Mouse (Mus musculus) embryonic fibroblast, embryonic 13.5 days (primary cell): ENCODE measurements around the gene Hist1h2ab. TPM values are rescaled to one million over a fixed set of nuclear protein-coding genes. Genes with fewer than 3 reads are reported as not detected.
"Not testable (repeated sequence)": the region's sequence is repeated elsewhere in the genome, so short reads cannot be mapped to it uniquely, and the experiment has no call there.

Experiments used
- H3K27ac ChIP-seq: 2 replicates; pipeline ENCODE4 v1.5.1; 2012; ENCODE audit warnings: low read length, control low read depth, inconsistent platforms; ENCODE audit not compliant: insufficient read depth
- H3K4me1 ChIP-seq: 2 replicates; pipeline ENCODE4 v1.6.1; 2011; ENCODE audit warnings: low read length; ENCODE audit not compliant: control insufficient read depth, insufficient read depth
- H3K4me3 ChIP-seq: 2 replicates; pipeline ENCODE4 v1.5.1; 2011; ENCODE audit warnings: mild to moderate bottlenecking, control low read depth, low read length; ENCODE audit not compliant: insufficient read depth
- CTCF ChIP-seq: IDR thresholded peaks from 2 replicates; pipeline ENCODE4 v1.5.1; 2011; ENCODE audit warnings: mild to moderate bottlenecking, control low read depth, low read length, moderate library complexity, borderline replicate concordance; ENCODE audit not compliant: insufficient read depth
- POLR2A ChIP-seq: IDR thresholded peaks from 2 replicates; pipeline ENCODE4 v1.6.1; 2011; ENCODE audit warnings: low read depth, mild to moderate bottlenecking, control low read depth, low read length, moderate library complexity
- polyA plus RNA-seq: library from polyadenylated mRNA; stranded (reverse); fragments of >200 nt; gene quantifications from 2 replicates; pipeline ENCODE4 v1.2.4, GENCODE M21; 2011; ENCODE audit warnings: low read depth; ENCODE audit not compliant: missing spikeins, insufficient read length

Gene Hist1h2ab
- polyA plus RNA-seq, 1 experiment = 12.3 TPM

DNA sequence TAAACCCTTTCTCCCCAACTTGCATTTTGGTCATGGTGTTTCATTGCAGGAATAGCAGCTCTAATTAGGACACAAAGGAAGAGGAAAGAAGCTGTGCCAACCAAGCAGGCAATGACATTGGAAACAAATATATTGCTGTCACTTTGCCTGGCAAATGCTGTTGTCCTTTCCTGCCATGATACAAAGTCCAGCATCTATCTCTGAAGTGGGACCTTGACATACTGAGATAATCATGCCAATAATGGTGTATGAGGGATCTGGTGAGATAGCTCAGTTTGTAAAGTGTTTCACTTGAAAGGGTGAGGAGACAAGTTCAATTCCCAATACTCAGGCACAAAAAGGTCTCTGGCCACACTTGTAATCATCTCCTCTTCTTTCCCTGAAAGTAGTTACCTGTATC, 15.8 kb downstream of the Hist1h2ab start:
- no peak for TF ChIP-seq CTCF
- no peak for TF ChIP-seq POLR2A

DNA sequence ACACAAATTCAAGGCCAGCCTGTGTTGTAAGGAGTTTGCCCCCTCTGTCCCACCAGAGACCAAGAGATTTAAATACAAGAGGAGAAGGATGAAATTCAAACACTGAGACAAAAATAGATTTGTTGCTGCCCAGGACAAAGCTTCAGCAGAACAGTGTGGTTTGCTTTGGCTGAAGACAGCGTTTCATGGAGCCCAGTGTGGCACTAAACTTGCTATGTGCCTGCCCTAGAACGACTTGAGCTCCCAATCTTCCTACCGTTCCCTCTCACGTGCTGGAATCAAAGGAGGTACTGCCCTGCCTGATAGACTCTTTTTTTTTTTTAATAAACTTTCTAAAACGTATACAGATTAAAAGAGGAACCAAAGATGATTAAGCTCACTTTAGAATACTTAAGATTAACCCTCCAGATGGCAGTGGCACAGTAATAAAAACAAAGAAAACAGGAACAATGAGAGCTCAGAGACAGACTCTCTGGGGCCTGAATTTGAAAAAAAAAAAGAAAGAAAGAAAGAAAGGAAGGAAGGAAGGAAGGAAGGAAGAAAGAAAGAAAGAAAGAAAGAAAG, 18.0 kb downstream of the Hist1h2ab start:
- Histone ChIP-seq H3K27ac (no peak overlapping the region), H3K4me3 (no peak overlapping the region), H3K4me1 (no peaks in the 10 kb centered on the region)
- TF ChIP-seq CTCF (no peak), POLR2A (no peak)

More for the DNA sequence above, 15.8 kb downstream of the Hist1h2ab start:
- H3K4me1 ChIP-seq = no peaks in the 10 kb centered on the region
- H3K4me3 ChIP-seq = no peak overlapping the region
- no peak overlapping the region for H3K27ac ChIP-seq

DNA sequence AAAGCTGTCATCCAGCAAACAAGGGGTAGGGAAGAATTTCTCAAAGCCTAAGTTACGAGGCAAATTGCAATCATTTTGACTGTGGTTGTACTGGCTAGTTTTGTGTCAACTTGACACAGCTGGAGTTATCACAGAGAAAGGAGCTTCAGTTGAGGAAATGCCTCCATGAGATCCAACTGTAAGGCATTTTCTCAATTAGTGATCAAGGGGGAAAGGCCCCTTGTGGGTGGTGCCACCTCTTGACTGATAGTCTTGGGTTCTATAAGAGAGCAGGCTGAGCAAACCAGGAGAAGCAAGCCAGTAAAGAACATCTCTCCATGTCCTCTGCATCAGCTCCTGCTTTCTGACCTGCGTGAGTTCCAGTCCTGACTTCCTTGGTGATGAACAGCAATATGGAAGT, 18.7 kb downstream of the Hist1h2ab start, which contains the start of gene Trim38:
Gene Trim38, plus strand, starts transcription at position 301 of the 400 bp plus-strand sequence.
- not testable (repeated sequence) for H3K27ac ChIP-seq, H3K4me3 ChIP-seq, H3K4me1 ChIP-seq

DNA sequence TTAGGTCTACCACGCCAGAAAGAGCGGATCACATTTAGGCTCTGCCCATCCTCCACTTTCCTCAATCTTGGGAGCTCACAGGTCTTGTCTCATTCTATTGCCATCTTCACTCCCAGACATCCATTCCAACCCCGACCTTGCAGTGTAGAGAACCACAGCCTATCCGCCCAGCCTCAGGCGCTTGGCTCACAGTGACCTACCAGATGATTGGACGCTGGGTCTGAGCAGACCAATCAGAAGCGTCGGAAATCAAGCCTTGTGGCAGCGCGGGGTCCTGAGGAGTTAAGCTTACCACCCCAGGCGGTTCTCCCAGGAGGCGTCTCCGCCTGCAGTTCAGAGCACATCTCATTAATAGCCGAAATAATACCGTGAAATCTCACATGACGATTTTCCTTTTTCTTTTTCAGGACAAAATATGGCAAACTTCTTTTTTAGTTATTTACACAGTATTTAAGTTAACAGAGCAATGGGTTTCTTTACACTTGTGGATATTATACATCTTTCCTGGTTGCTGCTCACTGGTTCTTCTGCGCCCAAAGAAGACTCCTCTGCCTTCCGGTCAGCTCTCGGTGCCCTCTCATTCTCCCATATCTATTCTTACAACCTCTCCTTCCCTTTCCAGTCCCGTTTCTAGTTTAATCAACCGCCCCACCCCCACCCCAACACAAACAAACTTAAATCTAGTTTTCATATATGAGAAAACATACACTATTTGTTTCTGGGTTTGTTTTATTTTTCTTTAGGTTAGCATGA, 21.8 kb downstream of the Hist1h2ab start:
- TF ChIP-seq CTCF (no peak), POLR2A (no peak)
- H3K4me1 ChIP-seq = no peaks in the 10 kb centered on the region
- no peak overlapping the region for H3K4me3 ChIP-seq
- H3K27ac ChIP-seq = no peak overlapping the region

DNA sequence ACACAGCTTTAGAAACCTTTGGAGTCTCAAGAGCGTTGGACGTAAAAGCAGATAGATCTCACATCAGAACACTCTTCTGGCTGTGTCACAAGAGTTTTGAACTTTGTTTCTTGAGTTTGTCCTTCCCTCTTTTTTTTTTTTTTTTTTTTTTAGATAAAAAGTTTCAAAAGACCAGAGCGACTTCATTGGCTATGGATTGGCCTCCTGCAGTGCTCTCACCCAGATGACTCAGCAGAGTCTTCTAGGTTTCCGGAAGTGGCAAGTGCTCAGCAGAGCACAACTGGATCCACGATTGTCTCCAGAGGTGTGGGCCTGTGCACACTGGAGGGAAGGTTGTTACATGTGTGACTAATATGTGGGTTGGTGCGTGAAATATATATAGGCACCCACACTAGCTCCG, 27.4 kb downstream of the Hist1h2ab start:
- Histone ChIP-seq H3K4me1 (no peaks in the 10 kb centered on the region), H3K27ac (no peak overlapping the region), H3K4me3 (no peak overlapping the region)
- TF ChIP-seq CTCF = no peak
- TF ChIP-seq POLR2A = no peak

DNA sequence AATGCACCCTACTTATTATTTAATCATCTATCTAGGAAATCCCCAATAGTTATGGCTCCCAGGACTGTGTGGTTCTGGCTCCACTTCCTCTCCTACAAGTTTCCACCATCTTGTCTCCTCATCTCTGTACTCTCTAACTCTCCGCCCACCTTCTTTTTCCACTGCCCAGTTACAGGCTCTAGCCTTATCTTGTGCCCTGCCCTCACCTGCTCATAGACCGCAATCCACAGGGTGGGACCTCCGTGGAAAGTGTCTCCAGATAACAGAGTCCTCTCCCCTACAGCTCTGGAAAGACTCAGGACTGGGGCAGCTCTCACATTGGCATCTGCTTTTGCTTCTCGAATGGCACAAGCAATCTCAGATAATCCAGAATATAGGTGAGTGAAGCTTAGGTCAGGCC, 28.1 kb downstream of the Hist1h2ab start:
- Histone ChIP-seq H3K4me3 (no peak overlapping the region), H3K4me1 (no peaks in the 10 kb centered on the region), H3K27ac (no peak overlapping the region)
- TF ChIP-seq CTCF (no peak), POLR2A (no peak)

DNA sequence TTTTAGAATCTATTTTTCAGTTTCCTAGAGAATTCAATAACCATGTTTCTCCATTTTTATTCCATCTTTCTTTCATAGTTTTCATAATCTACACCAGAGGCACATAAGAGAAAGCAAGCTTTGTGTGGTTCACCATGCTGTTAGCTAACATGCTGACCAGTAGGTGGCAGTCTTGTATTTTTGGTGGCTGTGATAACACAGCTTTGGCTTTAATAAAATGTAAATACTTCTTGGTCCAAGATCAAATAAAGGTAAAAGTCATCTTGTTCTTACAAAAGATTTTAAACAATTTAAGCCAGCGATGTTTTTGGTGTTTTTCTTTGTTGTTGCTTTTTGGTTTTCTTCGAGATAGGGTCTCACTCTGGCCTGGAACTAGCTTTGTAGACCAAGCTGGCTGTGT, 41.6 kb downstream of the Hist1h2ab start:
- TF ChIP-seq CTCF (no peak), POLR2A (no peak)
- Histone ChIP-seq H3K4me3 (no peak overlapping the region), H3K4me1 (no peaks in the 10 kb centered on the region), H3K27ac (no peak overlapping the region)

DNA sequence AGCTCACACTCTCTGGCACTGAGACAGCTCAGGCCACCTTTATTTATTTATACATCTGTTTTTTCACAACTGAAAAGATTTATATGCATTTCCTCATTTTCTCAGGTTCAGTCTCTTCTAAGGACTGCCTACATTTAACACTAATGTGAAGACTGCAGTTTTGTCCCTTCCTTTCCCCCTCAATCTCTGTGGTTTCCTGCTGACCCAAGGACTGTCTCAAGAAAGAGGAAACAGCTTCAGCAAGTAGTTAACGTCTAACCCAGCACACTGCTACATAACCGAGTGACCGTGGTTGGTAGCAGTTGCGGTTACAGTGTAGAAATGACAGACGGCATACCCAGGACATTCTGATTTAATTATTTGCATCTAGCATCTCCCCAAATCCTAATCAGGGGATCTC, 48.5 kb downstream of the Hist1h2ab start:
- H3K27ac ChIP-seq = no peak overlapping the region
- TF ChIP-seq POLR2A (no peak), CTCF (no peak)
- no peaks in the 10 kb centered on the region for H3K4me1 ChIP-seq
- H3K4me3 ChIP-seq = no peak overlapping the region

Other genes starting within 250 kb of the Hist1h2ab start
- 8.1 and 10.5 TPM in 2 replicates for gene Hist1h4h, start 220.1 kb upstream of the Hist1h2ab start, polyA plus RNA-seq
- 12.7 and 20.4 TPM in 2 replicates for gene Hist1h2af, start 217.2 kb upstream of the Hist1h2ab start, polyA plus RNA-seq
- gene Hist1h3g, start 215.7 kb upstream of the Hist1h2ab start, polyA plus RNA-seq = 5.7 TPM in 1 of 2 replicates, not detected in the other
- gene Hist1h2bh, start 207.7 kb upstream of the Hist1h2ab start, polyA plus RNA-seq = 1.8 and 4.0 TPM in 2 replicates
- gene Hist1h3f, start 207.1 kb upstream of the Hist1h2ab start, polyA plus RNA-seq = 0.61 and 0.70 TPM in 2 replicates
- 9.6 and 18.1 TPM in 2 replicates for gene Hist1h4f, start 199.5 kb upstream of the Hist1h2ab start, polyA plus RNA-seq
- 0.83 and 2.7 TPM in 2 replicates for gene Hist1h1d, start 197.9 kb upstream of the Hist1h2ab start, polyA plus RNA-seq
- 2.4 and 3.4 TPM in 2 replicates for gene Hist1h3e, start 188.8 kb upstream of the Hist1h2ab start, polyA plus RNA-seq
- 3.4 and 6.0 TPM in 2 replicates for gene Hist1h2ae, start 179.9 kb upstream of the Hist1h2ab start, polyA plus RNA-seq
- 12.6 and 22.6 TPM in 2 replicates for gene Hist1h2bg, start 179.7 kb upstream of the Hist1h2ab start, polyA plus RNA-seq
- 5.7 and 6.4 TPM in 2 replicates for gene Hist1h2bf, start 176.9 kb upstream of the Hist1h2ab start, polyA plus RNA-seq
- gene Hist1h2ad, start 176.7 kb upstream of the Hist1h2ab start, polyA plus RNA-seq = 2.9 and 3.0 TPM in 2 replicates
- 2.4 and 5.1 TPM in 2 replicates for gene Hist1h3d, start 175.4 kb upstream of the Hist1h2ab start, polyA plus RNA-seq
- 3.7 and 6.8 TPM in 2 replicates for gene Hist1h4d, start 169.5 kb upstream of the Hist1h2ab start, polyA plus RNA-seq
- 2.2 and 4.1 TPM in 2 replicates for gene Hist1h2be, start 130.0 kb upstream of the Hist1h2ab start, polyA plus RNA-seq
- gene Hist1h1e, start 128.6 kb upstream of the Hist1h2ab start, polyA plus RNA-seq = 3.8 and 8.8 TPM in 2 replicates
- 0.79 and 0.82 TPM in 2 replicates for gene Hist1h2ac, start 67.2 kb upstream of the Hist1h2ab start, polyA plus RNA-seq
- gene Hist1h2bc, start 66.9 kb upstream of the Hist1h2ab start, polyA plus RNA-seq = 55.6 and 62.4 TPM in 2 replicates
- gene Hist1h1t, start 55.3 kb upstream of the Hist1h2ab start, polyA plus RNA-seq = not detected in 2 replicates
- 2.8 and 3.8 TPM in 2 replicates for gene Hist1h4c, start 52.7 kb upstream of the Hist1h2ab start, polyA plus RNA-seq
- gene Hfe, start 40.3 kb upstream of the Hist1h2ab start, polyA plus RNA-seq = 4.6 and 7.9 TPM in 2 replicates
- gene Hist1h1c, start 12.3 kb upstream of the Hist1h2ab start, polyA plus RNA-seq = 69.4 and 72.0 TPM in 2 replicates
- gene Hist1h3c, start 5.5 kb upstream of the Hist1h2ab start, polyA plus RNA-seq = 2.6 and 5.4 TPM in 2 replicates
- 4.2 and 5.7 TPM in 2 replicates for gene Hist1h2bb, start 4.4 kb upstream of the Hist1h2ab start, polyA plus RNA-seq
- 5.6 and 6.3 TPM in 2 replicates for gene Hist1h3b, start 1.1 kb downstream of the Hist1h2ab start, polyA plus RNA-seq
- gene Hist1h4b, start 5.9 kb downstream of the Hist1h2ab start, polyA plus RNA-seq = 7.8 and 12.5 TPM in 2 replicates
- 1.3 and 5.4 TPM in 2 replicates for gene Hist1h4a, start 10.1 kb downstream of the Hist1h2ab start, polyA plus RNA-seq
- 2.0 and 5.5 TPM in 2 replicates for gene Hist1h3a, start 11.3 kb downstream of the Hist1h2ab start, polyA plus RNA-seq
- gene Hist1h1a, start 12.5 kb downstream of the Hist1h2ab start, polyA plus RNA-seq = 2.3 and 7.9 TPM in 2 replicates
- not detected in 2 replicates for gene Trim38, start 18.8 kb downstream of the Hist1h2ab start, polyA plus RNA-seq
- gene Slc17a2, start 55.9 kb downstream of the Hist1h2ab start, polyA plus RNA-seq = not detected in 2 replicates
- gene Slc17a3, start 88.3 kb downstream of the Hist1h2ab start, polyA plus RNA-seq = not detected in 2 replicates
- not detected in 2 replicates for gene Slc17a1, start 116.6 kb downstream of the Hist1h2ab start, polyA plus RNA-seq
- gene Slc17a4, start 163.9 kb downstream of the Hist1h2ab start, polyA plus RNA-seq = not detected in 2 replicates
- not detected in 2 replicates for gene Hist1h2ba, start 183.0 kb downstream of the Hist1h2ab start, polyA plus RNA-seq
- not detected in 2 replicates for gene Hist1h2aa, start 183.3 kb downstream of the Hist1h2ab start, polyA plus RNA-seq
- not detected in 2 replicates for gene Scgn, start 240.1 kb downstream of the Hist1h2ab start, polyA plus RNA-seq